ENCODE assay signal across 14 mouse cellular contexts in the genomic region with DNA sequence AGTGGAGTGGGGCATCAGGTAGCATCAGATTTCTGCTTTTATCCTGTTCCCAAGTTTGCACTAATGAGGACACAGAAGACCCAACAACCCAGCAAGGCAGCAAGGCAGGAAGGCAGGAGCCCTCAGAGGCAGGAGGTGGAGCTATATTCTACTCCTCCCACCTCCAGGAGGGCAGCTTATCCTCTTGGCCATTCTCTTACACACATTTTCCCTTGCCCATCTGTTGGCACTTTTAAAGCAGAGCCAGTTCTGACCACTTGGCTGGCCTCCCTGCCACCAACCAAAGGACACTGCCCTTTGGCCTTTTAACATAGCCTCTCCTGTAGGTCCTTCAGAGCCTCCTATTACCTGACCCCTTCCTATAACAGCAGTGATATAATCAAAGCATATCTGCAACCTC.
DNase-seq lines count a peak whose midpoint lies in the region; ATAC-seq and TF ChIP-seq lines count a peak whose summit lies in the region.
"Had no signal": no experiment of that assay in that cellular context is flagged by ENCODE, and none has a peak within 500 bp of the region (broad histone marks: within the 10 kb centered on the region; RNA-seq: fewer than 3 reads in every experiment).

No protein-coding gene starts in this region.

- H3K9ac ChIP-seq in forebrain, embryonic 14.5 days (ENCODE audit: low read length): no peak overlapping the region
- no peak overlapping the region for H3K9ac ChIP-seq in forebrain, postnatal 0 days
- H3K9ac ChIP-seq: liver, embryonic 14.5 days; midbrain, embryonic 12.5 days had no signal

- DNase-seq in forebrain, embryonic 14.5 days (ENCODE audit: low spot score): no peak
- no peak for DNase-seq in forebrain, postnatal 0 days
- peak; percentile 65 for DNase-seq in kidney, adult 11 months
- no peak for DNase-seq in kidney, adult 18-20 months
- DNase-seq in 3T3-L1 (ENCODE audit: low read depth, low spot score): peak; percentile 61
- no peak for DNase-seq in spleen, adult 12 weeks (ENCODE audit: low spot score)
- DNase-seq in urinary bladder, postnatal 36 days (ENCODE audit: low spot score in 2 of 2): no peak
- DNase-seq: gastrocnemius, postnatal 10 days; spleen, adult 18-20 months; thymus, adult 2 months had no signal

- H3K27me3 ChIP-seq in forebrain, embryonic 14.5 days (replicated peaks; ENCODE audit: control insufficient read depth, insufficient read depth, low read length): no peaks in the 10 kb centered on the region
- no peaks in the 10 kb centered on the region for H3K27me3 ChIP-seq in forebrain, postnatal 0 days (ENCODE audit: insufficient read depth, low read length)
- H3K27me3 ChIP-seq: midbrain, embryonic 12.5 days; Patski had no signal

- no peaks in the 10 kb centered on the region for H3K9me3 ChIP-seq in forebrain, embryonic 14.5 days (replicated peaks; ENCODE audit: control insufficient read depth, low read length)
- H3K9me3 ChIP-seq in forebrain, postnatal 0 days (ENCODE audit: low read length): no peaks in the 10 kb centered on the region
- H3K9me3 ChIP-seq: midbrain, embryonic 12.5 days had no signal

- 0 out of 2 replicates have a peak overlapping the region, but pooled peaks have one; percentile 75 for H3K27ac ChIP-seq in forebrain, embryonic 14.5 days (ENCODE audit: low read depth, low read length)
- no peak overlapping the region for H3K27ac ChIP-seq in forebrain, postnatal 0 days (ENCODE audit: low read depth, low read length)
- 0 out of 2 replicates have a peak overlapping the region, but pooled peaks have one; percentile 61 for H3K27ac ChIP-seq in cortical plate, adult 2 months (ENCODE audit: insufficient read depth, low read length)
- H3K27ac ChIP-seq: liver, embryonic 14.5 days had no signal

- H3K4me3 ChIP-seq in forebrain, embryonic 14.5 days (ENCODE audit: low read depth, low read length): no peak overlapping the region
- H3K4me3 ChIP-seq in forebrain, postnatal 0 days (ENCODE audit: low read depth, low read length): no peak overlapping the region
- no peak overlapping the region for H3K4me3 ChIP-seq in cortical plate, adult 2 months (ENCODE audit: insufficient read depth, low read length)
- H3K4me3 ChIP-seq: midbrain, embryonic 12.5 days had no signal

- peaks cover 40% of the 10 kb centered on the region for H3K4me1 ChIP-seq in forebrain, embryonic 14.5 days (ENCODE audit: control insufficient read depth, insufficient read depth, low read length)
- peaks cover 32% of the 10 kb centered on the region for H3K4me1 ChIP-seq in forebrain, postnatal 0 days (ENCODE audit: insufficient read depth)
- H3K4me1 ChIP-seq in cortical plate, adult 2 months (ENCODE audit: control insufficient read depth, insufficient read depth, low read length): peaks cover 58% of the 10 kb centered on the region

- no peak for TF ChIP-seq POLR2A in cortical plate, adult 2 months (IDR thresholded peaks at IDR 0.05; ENCODE audit: extremely low read depth, insufficient read depth, low read length)

- no peaks in the 10 kb centered on the region for H3K36me3 ChIP-seq in forebrain, embryonic 14.5 days (ENCODE audit: control insufficient read depth, insufficient read depth, low read length)
- H3K36me3 ChIP-seq in forebrain, postnatal 0 days (ENCODE audit: insufficient read depth): no peaks in the 10 kb centered on the region
- H3K36me3 ChIP-seq: midbrain, embryonic 12.5 days had no signal

- H3K4me2 ChIP-seq in forebrain, embryonic 14.5 days (ENCODE audit: low read length): no peak overlapping the region
- H3K4me2 ChIP-seq in forebrain, postnatal 0 days (ENCODE audit: low read depth): no peak overlapping the region
- H3K4me2 ChIP-seq: midbrain, embryonic 12.5 days had no signal

- no peak for ATAC-seq in forebrain, embryonic 14.5 days
- no peak for ATAC-seq in forebrain, postnatal 0 days
- ATAC-seq: Patski had no signal

- no peak for TF ChIP-seq CTCF in forebrain, postnatal 0 days (IDR thresholded peaks at IDR 0.05; ENCODE audit: low read depth)
- no peak for TF ChIP-seq CTCF in cortical plate, adult 2 months (IDR thresholded peaks at IDR 0.05; ENCODE audit: extremely low read depth, insufficient read depth, low read length)

Comparison
In these comparisons a context has a peak if more than half of its experiments do, and no peak if none do; other contexts are left out.
1. DNase-seq: peak in kidney, adult 11 months (single experiment) and 3T3-L1 (single experiment); none in forebrain, embryonic 14.5 days (single experiment), forebrain, postnatal 0 days (single experiment), kidney, adult 18-20 months (single experiment), spleen, adult 12 weeks (single experiment) and urinary bladder, postnatal 36 days (0 of 2).